Mouse (Mus musculus) B cell, adult (primary cell): ENCODE data around the gene Exosc6. TPM values are rescaled to one million over a fixed set of nuclear protein-coding genes. Genes with fewer than 3 reads are reported as not detected.

Experiments used
- total RNA-seq: library from RNA; stranded (reverse); gene quantifications from 4 replicates; pipeline ENCODE4 v1.2.4, GENCODE M21; 2023; ENCODE audit not compliant: inconsistent age

Gene Exosc6
- 4.5 to 16.8 TPM (median 6.8 TPM) in 4 replicates for total RNA-seq

DNA sequence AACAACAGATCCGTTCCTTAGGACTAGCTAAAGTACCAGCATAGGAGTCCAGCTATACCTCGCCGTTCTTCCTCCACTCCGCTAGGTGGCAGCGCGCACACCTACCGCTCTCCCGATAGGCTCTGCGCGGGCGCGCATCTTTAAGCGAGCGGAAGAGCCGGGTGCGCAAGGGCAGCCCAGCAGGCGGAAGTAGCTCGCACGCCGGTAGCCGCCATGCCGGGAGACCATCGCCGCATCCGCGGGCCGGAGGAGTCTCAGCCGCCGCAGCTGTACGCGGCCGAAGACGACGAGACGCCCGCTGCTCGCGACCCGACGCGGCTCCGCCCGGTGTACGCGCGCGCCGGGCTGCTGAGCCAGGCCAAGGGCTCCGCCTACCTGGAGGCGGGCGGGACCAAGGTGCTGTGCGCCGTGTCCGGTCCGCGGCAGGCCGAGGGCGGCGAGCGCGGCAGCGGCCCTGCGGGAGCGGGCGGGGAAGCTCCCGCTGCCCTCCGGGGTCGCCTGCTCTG is at the start of gene Exosc6:
Gene Exosc6 (plus strand): TSS at position 182 of the 506 bp plus-strand sequence.

GRCm38 (mm10) chr8:111031572-111031971 is 24.6 kb upstream of the Exosc6 start, which contains the start of gene Ddx19b:
Gene Ddx19b, minus strand, starts transcription at chr8:111031751.

GRCm38 (mm10) chr8:111032916-111033315 is 23.2 kb upstream of the Exosc6 start, which contains the start of gene Aars:
Gene Aars, plus strand, starts transcription at chr8:111033144.

GRCm38 (mm10) chr8:111092326-111092725 is 36.2 kb downstream of the Exosc6 start, which contains the start of gene Clec18a:
Gene Clec18a, minus strand, starts transcription at chr8:111092426.

GRCm38 (mm10) chr8:111093865-111094718 is 38.0 kb downstream of the Exosc6 start, which contains the start of gene Pdpr:
Gene Pdpr, plus strand, starts transcription at chr8:111094630.

Other genes with a start within 250 kb of the Exosc6 start
- gene Cog4, start 209.7 kb upstream of the Exosc6 start, total RNA-seq = 58.3 to 72.9 TPM (median 65.8 TPM) in 4 replicates
- gene Sf3b3, start 209.6 kb upstream of the Exosc6 start, total RNA-seq = 185 to 189 TPM (median 186 TPM) in 4 replicates
- gene Fuk, start 153.9 kb upstream of the Exosc6 start, total RNA-seq = 14.7 to 19.4 TPM (median 15.3 TPM) in 4 replicates
- gene St3gal2, start 136.4 kb upstream of the Exosc6 start, total RNA-seq = 23.5 to 28.3 TPM (median 25.2 TPM) in 4 replicates
- gene Ddx19a, start 58.5 kb upstream of the Exosc6 start, total RNA-seq = 66.6 to 80.9 TPM (median 72.9 TPM) in 4 replicates
- gene Ddx19b, start 24.6 kb upstream of the Exosc6 start, total RNA-seq = 18.4 to 21.5 TPM (median 20.9 TPM) in 4 replicates
- gene Aars, start 23.2 kb upstream of the Exosc6 start, total RNA-seq = 42.3 to 53.4 TPM (median 49.3 TPM) in 4 replicates
- gene Clec18a, start 36.1 kb downstream of the Exosc6 start, total RNA-seq = not detected in 4 replicates
- gene Pdpr, start 38.3 kb downstream of the Exosc6 start, total RNA-seq = 20.4 to 24.2 TPM (median 22.6 TPM) in 4 replicates
- gene Glg1, start 202.9 kb downstream of the Exosc6 start, total RNA-seq = 66.3 to 71.1 TPM (median 70.2 TPM) in 4 replicates
- gene Rfwd3, start 243.9 kb downstream of the Exosc6 start, total RNA-seq = 31.9 to 34.1 TPM (median 33.1 TPM) in 4 replicates